Mouse (Mus musculus) CH12.LX (cell line): ENCODE measurements around the gene Fermt2.

Experiments used
- CTCF ChIP-seq, 2 experiments: IDR thresholded peaks in 1 of 2; conservative IDR thresholded peaks in 1 of 2; 2 replicates each; pipeline ENCODE4 v1.5.1; 2011 to 2012; ENCODE audit warnings: low read depth in 2 of 2, low read length in 2 of 2, improper control_type of control experiment in 1 of 2, inconsistent platforms in 1 of 2, mild to moderate bottlenecking in 1 of 2, moderate library complexity in 1 of 2
- E2F4 ChIP-seq: IDR thresholded peaks from 2 replicates; pipeline ENCODE4 v1.6.1; 2011; ENCODE audit warnings: low read depth, low read length, improper control_type of control experiment; ENCODE audit not compliant: insufficient replicate concordance
- EP300 ChIP-seq: IDR thresholded peaks from 2 replicates; pipeline ENCODE4 v1.6.1; 2011; ENCODE audit warnings: low read length, improper control_type of control experiment
- KAT2A ChIP-seq: IDR thresholded peaks from 2 replicates; pipeline ENCODE4 v1.6.1; 2012; ENCODE audit warnings: low read length, improper control_type of control experiment, inconsistent platforms; ENCODE audit not compliant: insufficient replicate concordance
- MAZ ChIP-seq: IDR thresholded peaks from 2 replicates; pipeline ENCODE4 v1.6.1; 2012; ENCODE audit warnings: low read depth, mild to moderate bottlenecking, inconsistent platforms, low read length, improper control_type of control experiment, moderate library complexity
- POLR2A ChIP-seq: IDR thresholded peaks from 2 replicates; pipeline ENCODE4 v1.6.1; 2011; ENCODE audit warnings: low read depth, mild to moderate bottlenecking, improper control_type of control experiment, low read length
- POLR2AphosphoS2 ChIP-seq: IDR thresholded peaks from 2 replicates; pipeline ENCODE4 v1.6.1; 2011; ENCODE audit warnings: low read depth, low read length, improper control_type of control experiment
- ZMIZ1 ChIP-seq: IDR thresholded peaks from 2 replicates; pipeline ENCODE4 v1.6.1; 2012; ENCODE audit warnings: low read depth, mild to moderate bottlenecking, inconsistent platforms, low read length, improper control_type of control experiment
- ZNF384 ChIP-seq: IDR thresholded peaks from 2 replicates; pipeline ENCODE4 v1.6.1; 2012; ENCODE audit warnings: low read depth, low read length, improper control_type of control experiment, inconsistent platforms

- TF ChIP-seq E2F4: no peak
- no peak for TF ChIP-seq ZNF384
- no peak for TF ChIP-seq KAT2A
- no peak for TF ChIP-seq POLR2AphosphoS2
- TF ChIP-seq POLR2A: no peak
- no peak for TF ChIP-seq EP300
- TF ChIP-seq CTCF (conservative IDR thresholded peaks at IDR 0.05 in 1 of 2, IDR thresholded peaks at IDR 0.05 in 1 of 2; ENCODE audit: low read depth in 2 of 2, low read length in 2 of 2): no peak
- no peak for TF ChIP-seq MAZ
- no peak for TF ChIP-seq ZMIZ1
These were observed 32.8 kb downstream of the Fermt2 start for GRCm38 (mm10) chr14:45497116-45497515.
